Mouse (Mus musculus) megakaryocyte, embryonic 14.5 days (primary cell): ENCODE measurements around the gene Hist2h2ac.
"Not testable (repeated sequence)": the region's sequence is repeated elsewhere in the genome, so short reads cannot be mapped to it uniquely, and the experiment has no call there.

Experiments used
- FLI1 ChIP-seq: IDR thresholded peaks from 2 replicates; pipeline ENCODE4 v1.6.1; 2012; ENCODE audit warnings: low read length, inconsistent platforms, mixed read lengths
- GATA1 ChIP-seq: IDR thresholded peaks from 3 replicates; pipeline ENCODE4 v1.6.1; 2012; ENCODE audit warnings: mixed read lengths, low read length, inconsistent platforms, borderline replicate concordance

- TF ChIP-seq GATA1, FLI1: not testable (repeated sequence)
Observed at GRCm38 (mm10) chr3:96268776-96269378, 48.2 kb upstream of the Hist2h2ac start.
